Mouse (Mus musculus) bone marrow, adult 2 months (tissue): ENCODE data around the gene B4galnt4. TPM values are rescaled to one million over a fixed set of nuclear protein-coding genes. Genes with fewer than 3 reads are reported as not detected.

Experiments
- H3K27ac ChIP-seq: fragments of 200-500 bp; 2 replicates; pipeline ENCODE4 v1.5.1; 2012; ENCODE audit warnings: low read depth, mild to moderate bottlenecking, control low read depth, inconsistent platforms, low read length; ENCODE audit not compliant: control insufficient read depth, poor library complexity, insufficient read depth
- H3K4me1 ChIP-seq: fragments of 200-500 bp; 2 replicates; pipeline ENCODE4 v1.6.1; 2011; ENCODE audit warnings: low read length; ENCODE audit not compliant: control insufficient read depth, insufficient read depth
- H3K4me3 ChIP-seq: fragments of 200-500 bp; replicated peaks from 2 replicates; pipeline ENCODE3; 2011; ENCODE audit warnings: mild to moderate bottlenecking, low read depth, low read length, control low read depth; ENCODE audit not compliant: control insufficient read depth
- CTCF ChIP-seq: fragments of 200-500 bp; IDR thresholded peaks from 2 replicates; pipeline ENCODE4 v1.5.1; 2011; ENCODE audit warnings: low read length, control low read depth; ENCODE audit not compliant: control insufficient read depth, insufficient read depth
- POLR2A ChIP-seq: fragments of 200-500 bp; IDR thresholded peaks from 2 replicates; pipeline ENCODE4 v1.6.1; 2011; ENCODE audit warnings: low read depth, mild to moderate bottlenecking, control low read depth, low read length, borderline replicate concordance; ENCODE audit not compliant: control insufficient read depth
- WGBS: fragments of 180-500 bp; shearing (Covaris S2); methylation state at CpG from one replicate; pipeline ENCODE4 v1.1.7; 2018; 5-methylcytosine and 5-hydroxymethylcytosine counted together
- polyA plus RNA-seq: library from polyadenylated mRNA; stranded (reverse); fragments of >200 nt; gene quantifications from 2 replicates; pipeline ENCODE4 v1.2.4, GENCODE M21; 2011; ENCODE audit warnings: low replicate concordance; ENCODE audit not compliant: missing spikeins, insufficient read depth, insufficient read length

Gene B4galnt4
- polyA plus RNA-seq, 1 experiment: 2.1 TPM

GRCm38 (mm10) chr7:141048226-141049218 lies 12.4 kb upstream of the B4galnt4 start:
- H3K4me1 ChIP-seq: peaks cover 7% of the 10 kb centered on the region
- H3K27ac ChIP-seq: peak overlapping the region; percentile 31
- TF ChIP-seq CTCF: peak; percentile 97
- 0 out of 2 replicates have a peak, but pooled peaks have one; percentile 30 for TF ChIP-seq POLR2A
- WGBS: 5% methylated on average over 21 of the region's 21 CpGs
- H3K4me3 ChIP-seq: peak overlapping the region; percentile 55

- H3K4me1 ChIP-seq: peaks cover 7% of the 10 kb centered on the region
- WGBS: 76% methylated on average over 2 of the region's 2 CpGs
- no peak overlapping the region for H3K27ac ChIP-seq
- no peak overlapping the region for H3K4me3 ChIP-seq
- TF ChIP-seq CTCF (no peak), POLR2A (no peak)
These were observed 11.6 kb upstream of the B4galnt4 start for GRCm38 (mm10) chr7:141049326-141049725.

GRCm38 (mm10) chr7:141051060-141051685 lies 9.7 kb upstream of the B4galnt4 start:
- no peak overlapping the region for H3K4me3 ChIP-seq
- peaks cover 5% of the 10 kb centered on the region for H3K4me1 ChIP-seq
- no peak overlapping the region for H3K27ac ChIP-seq
- TF ChIP-seq CTCF (no peak), POLR2A (no peak)
- WGBS: 78% methylated on average over 17 of the region's 17 CpGs

GRCm38 (mm10) chr7:141052016-141052415 lies 8.9 kb upstream of the B4galnt4 start:
- no peak overlapping the region for H3K4me3 ChIP-seq

GRCm38 (mm10) chr7:141052421-141052820 lies 8.5 kb upstream of the B4galnt4 start:
- TF ChIP-seq CTCF: no peak
- no peak for TF ChIP-seq POLR2A
- no peak overlapping the region for H3K4me3 ChIP-seq
- WGBS: 73% methylated on average over 2 of the region's 2 CpGs
- peaks cover under 1% of the 10 kb centered on the region for H3K4me1 ChIP-seq
- H3K27ac ChIP-seq: no peak overlapping the region

More at GRCm38 (mm10) chr7:141052016-141052415, 8.9 kb upstream of the B4galnt4 start:
- Histone ChIP-seq H3K4me1 (peaks cover 2% of the 10 kb centered on the region), H3K27ac (no peak overlapping the region)
- TF ChIP-seq CTCF: no peak
- no peak for TF ChIP-seq POLR2A
- 87% methylated on average over 4 of the region's 4 CpGs for WGBS

- H3K4me3 ChIP-seq: no peak overlapping the region
- WGBS: 83% methylated on average over 4 of the region's 4 CpGs
- no peak for TF ChIP-seq POLR2A
- no peak for TF ChIP-seq CTCF
These were observed 5.1 kb upstream of the B4galnt4 start for GRCm38 (mm10) chr7:141055785-141056184.

GRCm38 (mm10) chr7:141056976-141057375 lies 3.9 kb upstream of the B4galnt4 start:
- Histone ChIP-seq H3K27ac (no peak overlapping the region; the same call in 1 of the 2 replicates), H3K4me1 (no peaks in the 10 kb centered on the region; the same call in 1 of the 2 replicates)
- WGBS: 56% methylated on average over 6 of the region's 6 CpGs

More at GRCm38 (mm10) chr7:141055785-141056184, 5.1 kb upstream of the B4galnt4 start:
- Histone ChIP-seq H3K4me1 (no peaks in the 10 kb centered on the region; the same call in 1 of the 2 replicates), H3K27ac (no peak overlapping the region)

GRCm38 (mm10) chr7:141057541-141057940 lies 3.4 kb upstream of the B4galnt4 start:
- H3K4me3 ChIP-seq: no peak overlapping the region
- no peaks in the 10 kb centered on the region; the same call in 1 of the 2 replicates for H3K4me1 ChIP-seq
- WGBS: 87% methylated on average over 1 of the region's 1 CpGs
- H3K27ac ChIP-seq: no peak overlapping the region; the same call in 1 of the 2 replicates
- no peak for TF ChIP-seq CTCF
- no peak for TF ChIP-seq POLR2A

More at GRCm38 (mm10) chr7:141056976-141057375, 3.9 kb upstream of the B4galnt4 start:
- no peak overlapping the region for H3K4me3 ChIP-seq
- no peak for TF ChIP-seq POLR2A
- TF ChIP-seq CTCF: no peak
